Mouse (Mus musculus): ENCODE data around the gene Zfp362.

DNA sequence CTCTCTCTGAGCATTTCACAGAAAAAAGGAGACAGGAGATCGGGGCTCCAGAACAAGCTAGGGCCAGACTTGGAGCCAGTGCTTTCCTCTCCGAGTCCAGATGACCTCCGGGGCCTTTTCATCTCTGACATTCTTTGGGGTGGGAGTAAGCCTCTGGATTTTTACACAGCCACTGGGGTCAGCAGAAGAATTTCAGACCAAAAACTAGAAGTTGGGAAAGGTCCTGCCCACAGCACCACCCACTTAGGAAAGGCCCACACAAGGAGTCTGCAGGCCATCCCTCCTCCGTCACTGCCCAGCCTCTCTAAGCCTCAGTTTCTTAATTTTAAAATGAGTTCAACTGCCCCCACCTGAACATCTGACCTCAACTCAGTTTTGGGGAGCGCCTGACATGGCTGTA lies 2.3 kb downstream of the Zfp362 start:
- no peak for TF ChIP-seq CTCF (IDR thresholded peaks at IDR 0.05; ENCODE audit: control insufficient read depth, insufficient read depth, insufficient read length)
- no peak for TF ChIP-seq MYOD1 (IDR thresholded peaks at IDR 0.05; ENCODE audit: control insufficient read depth, insufficient read length, low read depth)
- TF ChIP-seq FOSL1 (IDR thresholded peaks at IDR 0.05; ENCODE audit: insufficient read depth, low read length, poor library complexity, severe bottlenecking), result no peak

Measured in C2C12 (cell line).